Mouse (Mus musculus) C2C12 (cell line): ENCODE measurements around the gene Zc3h18.

ENCODE experiments used
- CEBPB ChIP-seq: IDR thresholded peaks from one replicate; pipeline ENCODE4 v1.6.1; 2011; ENCODE audit warnings: low read depth, mild to moderate bottlenecking, control low read depth, moderate library complexity
- CTCF ChIP-seq: IDR thresholded peaks from one replicate; pipeline ENCODE4 v1.5.1; 2011; ENCODE audit not compliant: control insufficient read depth, insufficient read depth, insufficient read length
- FOSL1 ChIP-seq: IDR thresholded peaks from one replicate; pipeline ENCODE4 v1.8.0; 2011; ENCODE audit warnings: mild to moderate bottlenecking, low read length; ENCODE audit not compliant: poor library complexity, insufficient read depth, severe bottlenecking
- MAX ChIP-seq: IDR thresholded peaks from one replicate; pipeline ENCODE4 v1.6.1; 2011; ENCODE audit warnings: mild to moderate bottlenecking, control low read depth
- MYOG ChIP-seq: IDR thresholded peaks from one replicate; pipeline ENCODE4 v1.6.1; 2011; ENCODE audit not compliant: control insufficient read depth, insufficient read length; ENCODE audit errors: extremely low read depth
- USF1 ChIP-seq: IDR thresholded peaks from one replicate; pipeline ENCODE4 v1.6.1; 2011; ENCODE audit warnings: low read depth, mild to moderate bottlenecking, control low read depth, moderate library complexity

DNA sequence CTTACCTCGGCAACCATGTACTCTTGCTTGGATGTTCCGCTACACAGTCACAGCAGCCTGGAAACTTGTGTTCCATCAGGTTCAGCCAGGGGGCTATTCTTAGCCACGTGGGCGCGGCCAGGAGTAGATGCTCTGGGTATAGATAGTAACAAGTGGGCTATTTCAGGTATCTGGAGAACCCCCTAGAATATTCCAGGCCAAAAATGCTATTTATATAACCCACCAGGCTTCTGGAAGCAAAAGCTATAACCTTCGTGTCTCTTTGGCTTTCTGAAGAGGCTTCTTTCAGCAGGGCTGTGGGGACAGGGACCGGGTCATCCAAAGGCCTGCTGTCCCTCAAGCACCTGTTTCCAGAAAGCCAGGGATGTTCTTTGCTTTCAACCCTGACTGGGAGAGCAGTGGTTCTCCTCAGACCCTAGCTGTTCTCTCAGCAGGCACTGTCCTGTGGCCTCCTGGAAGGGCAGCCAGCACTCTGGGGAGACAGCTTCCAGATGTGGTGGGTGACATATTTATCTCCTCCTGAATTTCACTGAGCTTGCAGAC is 74.8 kb downstream of the Zc3h18 start:
- no peak for TF ChIP-seq CTCF
- TF ChIP-seq USF1: no peak
- TF ChIP-seq CEBPB: no peak
- TF ChIP-seq MAX: no peak
- no peak for TF ChIP-seq FOSL1
- no peak for TF ChIP-seq MYOG
